Mouse (Mus musculus) liver, embryonic 14.5 days (tissue): ENCODE data around the gene Zc3h13.

ENCODE experiments used
- CTCF ChIP-seq: IDR thresholded peaks from 2 replicates; pipeline ENCODE4 v1.5.1; 2016; ENCODE audit warnings: antibody characterized with exemption, low read depth, control low read depth
- EP300 ChIP-seq: IDR thresholded peaks from 2 replicates; pipeline ENCODE4 v1.6.1; 2016; ENCODE audit warnings: antibody characterized with exemption, low read depth

DNA sequence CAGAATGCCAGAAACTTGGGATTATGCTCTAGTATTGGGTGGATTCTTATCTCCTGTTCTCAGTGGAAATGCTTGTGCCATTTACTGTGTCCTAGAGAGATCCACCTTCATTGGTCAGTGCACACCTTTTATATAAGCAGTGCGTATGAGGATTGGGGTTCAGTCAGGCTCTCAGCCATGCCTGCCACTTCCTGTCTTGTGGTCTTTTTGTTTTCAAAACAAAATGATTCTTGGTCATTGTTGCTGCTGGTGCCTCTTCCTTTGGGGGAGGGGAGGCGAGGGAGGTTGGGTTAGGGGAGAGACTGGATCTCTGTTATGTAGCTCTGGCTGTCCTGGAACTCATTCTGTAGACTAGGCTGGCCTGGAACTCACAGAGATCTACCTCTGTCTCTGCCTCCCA is 34.6 kb downstream of the Zc3h13 start:
- TF ChIP-seq EP300 (no peak), CTCF (no peak)
